Mouse (Mus musculus): ENCODE data around the gene Msh5.
"Not testable (repeated sequence)": the region's sequence is repeated elsewhere in the genome, so short reads cannot be mapped to it uniquely, and the experiment has no call there.

Msh5 gene

GRCm38 (mm10) chr17:35048932-35049440 lies 2.4 kb upstream of the Msh5 start:
- DNase-seq (ENCODE audit: low spot score in 2 of 2) = no peak

- DNase-seq (ENCODE audit: low spot score in 2 of 2) = peak; percentile 41 to 69
Observed at GRCm38 (mm10) chr17:35048149-35048931, 1.8 kb upstream of the Msh5 start.

GRCm38 (mm10) chr17:35047688-35048087 lies 1.1 kb upstream of the Msh5 start:
- no peak for DNase-seq (ENCODE audit: low spot score in 2 of 2)

- DNase-seq (ENCODE audit: low spot score in 2 of 2) = peak in 1 of 2 experiments; percentile 71
Observed at GRCm38 (mm10) chr17:35045807-35046680, 501 bp downstream of the Msh5 start.

- no peak for DNase-seq (ENCODE audit: low spot score in 2 of 2)
Observed at GRCm38 (mm10) chr17:35044904-35045806, 1.4 kb downstream of the Msh5 start.

GRCm38 (mm10) chr17:35043794-35044193 lies 2.8 kb downstream of the Msh5 start:
- no peak for DNase-seq (ENCODE audit: low spot score in 2 of 2)

GRCm38 (mm10) chr17:35039121-35039873 lies 7.2 kb downstream of the Msh5 start:
- DNase-seq (ENCODE audit: low spot score in 2 of 2) = no peak

GRCm38 (mm10) chr17:35034896-35035295 lies 11.6 kb downstream of the Msh5 start:
- no peak for DNase-seq (ENCODE audit: low spot score in 2 of 2)

GRCm38 (mm10) chr17:35033703-35034102 lies 12.8 kb downstream of the Msh5 start:
- not testable (repeated sequence) for DNase-seq (ENCODE audit: low spot score in 2 of 2)

GRCm38 (mm10) chr17:35032323-35032870 lies 14.1 kb downstream of the Msh5 start:
- DNase-seq (ENCODE audit: low spot score in 2 of 2) = peak in 1 of 2 experiments; percentile 63

- DNase-seq (ENCODE audit: low spot score in 2 of 2) = no peak
Observed at GRCm38 (mm10) chr17:35031880-35032279, 14.7 kb downstream of the Msh5 start.

GRCm38 (mm10) chr17:35031272-35031671 lies 15.3 kb downstream of the Msh5 start:
- peak in 1 of 2 experiments; percentile 61 for DNase-seq (ENCODE audit: low spot score in 2 of 2)

GRCm38 (mm10) chr17:35029691-35030532 lies 16.6 kb downstream of the Msh5 start:
- peak in 1 of 2 experiments; percentile 73 for DNase-seq (ENCODE audit: low spot score in 2 of 2)

- no peak for DNase-seq (ENCODE audit: low spot score in 2 of 2)
Observed at GRCm38 (mm10) chr17:35028315-35028714, 18.2 kb downstream of the Msh5 start.

GRCm38 (mm10) chr17:35027277-35028068 lies 19.1 kb downstream of the Msh5 start, which contains the start of gene Sapcd1:
Gene Sapcd1 (minus strand): TSS chr17:35028016.
- peak; percentile 43 to 73 for DNase-seq (ENCODE audit: low spot score in 2 of 2)

- peak in 1 of 2 experiments; percentile 61 for DNase-seq (ENCODE audit: low spot score in 2 of 2)
Observed at GRCm38 (mm10) chr17:35026206-35026605, 20.3 kb downstream of the Msh5 start.

GRCm38 (mm10) chr17:35024691-35025488 lies 21.7 kb downstream of the Msh5 start:
- peak; percentile 15 to 65 for DNase-seq (ENCODE audit: low spot score in 2 of 2)

GRCm38 (mm10) chr17:35024261-35024660 lies 22.3 kb downstream of the Msh5 start:
- DNase-seq (ENCODE audit: low spot score in 2 of 2) = peak; percentile 20 to 67

Measured in spleen, postnatal 4 days (tissue).